Mouse (Mus musculus) forebrain, embryonic 10.5 days (tissue): Measurements from ENCODE around the gene Nrap. TPM values are rescaled to one million over a fixed set of nuclear protein-coding genes. Genes with fewer than 3 reads are reported as not detected.

Experiments
- DNase-seq: peaks from one replicate; pipeline ENCODE4 v3.0.0-alpha.2; 2017; ENCODE audit warnings: low spot score; ENCODE audit errors: extremely low spot score
- H3K27ac ChIP-seq: fragments of 300-500 bp; sonication (generic); 2 replicates; pipeline ENCODE4 v1.5.1; 2016; ENCODE audit warnings: mild to moderate bottlenecking
- H3K27me3 ChIP-seq: fragments of 300-500 bp; sonication (generic); 2 replicates; pipeline ENCODE4 v1.6.1; 2016; ENCODE audit warnings: mild to moderate bottlenecking; ENCODE audit not compliant: poor library complexity, severe bottlenecking
- H3K36me3 ChIP-seq: fragments of 300-500 bp; sonication (generic); replicated peaks from 2 replicates; pipeline ENCODE4 v1.6.1; 2016; ENCODE audit warnings: mild to moderate bottlenecking, moderate library complexity
- H3K4me1 ChIP-seq: fragments of 300-500 bp; sonication (generic); 2 replicates; pipeline ENCODE4 v1.6.1; 2016
- H3K4me3 ChIP-seq: fragments of 300-500 bp; sonication (generic); 2 replicates; pipeline ENCODE4 v1.5.1; 2016; ENCODE audit warnings: mild to moderate bottlenecking, moderate library complexity
- H3K9me3 ChIP-seq: fragments of 300-500 bp; sonication (generic); 2 replicates; pipeline ENCODE4 v1.6.1; 2016; ENCODE audit warnings: mild to moderate bottlenecking, moderate library complexity
- WGBS: fragments of 180-500 bp; shearing (Covaris S2); methylation state at CpG from one replicate; pipeline ENCODE4 v1.1.7; 2016; 5-methylcytosine and 5-hydroxymethylcytosine counted together
- polyA plus RNA-seq: library from polyadenylated mRNA; unstranded; fragments of >200 nt; fragmentation: Nextera tagmentation; extraction: Ambion mirVana; gene quantifications from 2 replicates; pipeline ENCODE4 v1.2.1, GENCODE M21; 2016

Gene Nrap
- polyA plus RNA-seq, 1 experiment from 2014 or later: 0.15 TPM

- Histone ChIP-seq H3K27me3 (peaks cover 33% of the 10 kb centered on the region; the same call in 1 of the 2 replicates), H3K27ac (no peak overlapping the region; the same call in 1 of the 2 replicates), H3K4me1 (peaks cover 24% of the 10 kb centered on the region), H3K36me3 (no peaks in the 10 kb centered on the region), H3K4me3 (no peak overlapping the region), H3K9me3 (no peaks in the 10 kb centered on the region)
- DNase-seq: no peak
- WGBS: 87% methylated on average over 6 of the region's 6 CpGs
These were observed 70.2 kb downstream of the Nrap start for GRCm38 (mm10) chr19:56319629-56320028.

- Histone ChIP-seq H3K4me1 (peaks cover 24% of the 10 kb centered on the region), H3K9me3 (no peaks in the 10 kb centered on the region), H3K36me3 (no peaks in the 10 kb centered on the region), H3K27ac (no peak overlapping the region; the same call in 1 of the 2 replicates), H3K27me3 (peaks cover 33% of the 10 kb centered on the region; the same call in 1 of the 2 replicates), H3K4me3 (no peak overlapping the region)
- DNase-seq: no peak
- 92% methylated on average over 7 of the region's 7 CpGs for WGBS
These were observed 70.6 kb downstream of the Nrap start for GRCm38 (mm10) chr19:56319219-56319618.

GRCm38 (mm10) chr19:56316531-56316930, 73.3 kb downstream of the Nrap start:
- H3K27me3 ChIP-seq: peaks cover 22% of the 10 kb centered on the region; the same call in 1 of the 2 replicates
- H3K9me3 ChIP-seq: no peaks in the 10 kb centered on the region
- no peak overlapping the region for H3K27ac ChIP-seq
- no peaks in the 10 kb centered on the region for H3K36me3 ChIP-seq
- WGBS: 84% methylated on average over 3 of the region's 3 CpGs
- no peak for DNase-seq
- H3K4me1 ChIP-seq: peaks cover 19% of the 10 kb centered on the region
- H3K4me3 ChIP-seq: no peak overlapping the region

- Histone ChIP-seq H3K4me3 (no peak overlapping the region), H3K4me1 (peaks cover 7% of the 10 kb centered on the region; the same call in 1 of the 2 replicates), H3K27me3 (0 out of 2 replicates have a peak, but pooled peaks cover 3% of the 10 kb centered on the region), H3K27ac (no peak overlapping the region), H3K36me3 (no peaks in the 10 kb centered on the region), H3K9me3 (no peaks in the 10 kb centered on the region)
- WGBS: 88% methylated on average over 11 of the region's 11 CpGs
- DNase-seq: no peak
These were observed 89.0 kb downstream of the Nrap start for GRCm38 (mm10) chr19:56300835-56301234.

- H3K9me3 ChIP-seq: no peaks in the 10 kb centered on the region
- no peak overlapping the region for H3K4me3 ChIP-seq
- H3K27ac ChIP-seq: no peak overlapping the region
- 71% methylated on average over 3 of the region's 3 CpGs for WGBS
- 0 out of 2 replicates have a peak, but pooled peaks cover 4% of the 10 kb centered on the region for H3K27me3 ChIP-seq
- no peaks in the 10 kb centered on the region for H3K36me3 ChIP-seq
- no peak for DNase-seq
- H3K4me1 ChIP-seq: peaks cover 11% of the 10 kb centered on the region; the same call in 1 of the 2 replicates
These were observed 92.6 kb downstream of the Nrap start for GRCm38 (mm10) chr19:56297264-56297663.

GRCm38 (mm10) chr19:56296668-56297067, 93.2 kb downstream of the Nrap start:
- WGBS: 85% methylated on average over 9 of the region's 9 CpGs

GRCm38 (mm10) chr19:56294654-56295399, 95.0 kb downstream of the Nrap start:
- Histone ChIP-seq H3K4me3 (no peak overlapping the region), H3K27ac (no peak overlapping the region), H3K4me1 (peaks cover 11% of the 10 kb centered on the region; the same call in 1 of the 2 replicates), H3K27me3 (0 out of 2 replicates have a peak, but pooled peaks cover 4% of the 10 kb centered on the region), H3K9me3 (no peaks in the 10 kb centered on the region), H3K36me3 (no peaks in the 10 kb centered on the region)
- DNase-seq: peak; percentile 64
- 78% methylated on average over 7 of the region's 7 CpGs for WGBS

More at GRCm38 (mm10) chr19:56296668-56297067, 93.2 kb downstream of the Nrap start:
- no peak overlapping the region for H3K27ac ChIP-seq
- DNase-seq: no peak
- H3K36me3 ChIP-seq: no peaks in the 10 kb centered on the region
- 0 out of 2 replicates have a peak, but pooled peaks cover 4% of the 10 kb centered on the region for H3K27me3 ChIP-seq
- no peaks in the 10 kb centered on the region for H3K9me3 ChIP-seq
- H3K4me3 ChIP-seq: no peak overlapping the region
- H3K4me1 ChIP-seq: peaks cover 11% of the 10 kb centered on the region; the same call in 1 of the 2 replicates

GRCm38 (mm10) chr19:56292335-56292734, 97.5 kb downstream of the Nrap start:
- Histone ChIP-seq H3K36me3 (no peaks in the 10 kb centered on the region), H3K9me3 (no peaks in the 10 kb centered on the region), H3K27me3 (0 out of 2 replicates have a peak, but pooled peaks cover 4% of the 10 kb centered on the region), H3K4me3 (no peak overlapping the region), H3K27ac (no peak overlapping the region), H3K4me1 (peaks cover 7% of the 10 kb centered on the region; the same call in 1 of the 2 replicates)
- 75% methylated on average over 9 of the region's 9 CpGs for WGBS
- no peak for DNase-seq

- DNase-seq: no peak
These were observed 97.9 kb downstream of the Nrap start for GRCm38 (mm10) chr19:56291898-56292297.

GRCm38 (mm10) chr19:56289642-56290041, 100.2 kb downstream of the Nrap start:
- no peak overlapping the region for H3K4me3 ChIP-seq
- H3K27me3 ChIP-seq: no peaks in the 10 kb centered on the region; the same call in 1 of the 2 replicates
- WGBS: 89% methylated on average over 8 of the region's 8 CpGs
- no peak overlapping the region for H3K27ac ChIP-seq
- no peaks in the 10 kb centered on the region for H3K9me3 ChIP-seq
- no peaks in the 10 kb centered on the region for H3K36me3 ChIP-seq
- 0 out of 2 replicates have a peak, but pooled peaks cover 7% of the 10 kb centered on the region for H3K4me1 ChIP-seq
- no peak for DNase-seq

More at GRCm38 (mm10) chr19:56291898-56292297, 97.9 kb downstream of the Nrap start:
- no peak overlapping the region for H3K27ac ChIP-seq
- WGBS: 89% methylated on average over 6 of the region's 6 CpGs
- no peaks in the 10 kb centered on the region for H3K36me3 ChIP-seq
- peaks cover 5% of the 10 kb centered on the region; the same call in 1 of the 2 replicates for H3K4me1 ChIP-seq
- no peaks in the 10 kb centered on the region for H3K9me3 ChIP-seq
- 0 out of 2 replicates have a peak, but pooled peaks cover 4% of the 10 kb centered on the region for H3K27me3 ChIP-seq
- H3K4me3 ChIP-seq: no peak overlapping the region

- Histone ChIP-seq H3K27ac (no peak overlapping the region), H3K9me3 (no peaks in the 10 kb centered on the region)
These were observed 101.4 kb downstream of the Nrap start for GRCm38 (mm10) chr19:56288436-56288835.

GRCm38 (mm10) chr19:56287580-56288367, 102.1 kb downstream of the Nrap start:
- no peak for DNase-seq
- no peaks in the 10 kb centered on the region for H3K36me3 ChIP-seq
- H3K27me3 ChIP-seq: no peaks in the 10 kb centered on the region; the same call in 1 of the 2 replicates
- 0 out of 2 replicates have a peak, but pooled peaks cover 7% of the 10 kb centered on the region for H3K4me1 ChIP-seq
- H3K4me3 ChIP-seq: no peak overlapping the region
- no peak overlapping the region for H3K27ac ChIP-seq
- no peaks in the 10 kb centered on the region for H3K9me3 ChIP-seq
- 90% methylated on average over 15 of the region's 15 CpGs for WGBS

More at GRCm38 (mm10) chr19:56288436-56288835, 101.4 kb downstream of the Nrap start:
- no peak overlapping the region for H3K4me3 ChIP-seq
- 0 out of 2 replicates have a peak, but pooled peaks cover 7% of the 10 kb centered on the region for H3K4me1 ChIP-seq
- no peak for DNase-seq
- H3K36me3 ChIP-seq: no peaks in the 10 kb centered on the region
- 88% methylated on average over 4 of the region's 4 CpGs for WGBS
- H3K27me3 ChIP-seq: no peaks in the 10 kb centered on the region; the same call in 1 of the 2 replicates
